Mouse (Mus musculus): ENCODE results near the gene Zfp598. TPM values are rescaled to one million over a fixed set of nuclear protein-coding genes. Genes with fewer than 3 reads are reported as not detected.
"Not testable (repeated sequence)": the region's sequence is repeated elsewhere in the genome, so short reads cannot be mapped to it uniquely, and the experiment has no call there.

The Zfp598 gene
- total RNA-seq, 2 experiments from 2014 or later: 18.0 to 21.0 TPM

- no peak for DNase-seq
Measured at GRCm38 (mm10) chr17:24646381-24646780, 23.1 kb upstream of the Zfp598 start.

GRCm38 (mm10) chr17:24647493-24647892, 22.0 kb upstream of the Zfp598 start:
- no peak for DNase-seq

GRCm38 (mm10) chr17:24648731-24649377, 20.6 kb upstream of the Zfp598 start:
- no peak for DNase-seq

- peak; percentile 48 for DNase-seq
Measured at GRCm38 (mm10) chr17:24649581-24650069, 19.9 kb upstream of the Zfp598 start.

- DNase-seq: peak; percentile 65
Measured at GRCm38 (mm10) chr17:24650070-24650616, 19.3 kb upstream of the Zfp598 start, which contains the start of gene Slc9a3r2. Gene Slc9a3r2, minus strand, starts transcription at chr17:24650327.

- no peak for DNase-seq
Measured at GRCm38 (mm10) chr17:24650766-24651165, 18.7 kb upstream of the Zfp598 start.

- DNase-seq: no peak
Measured at GRCm38 (mm10) chr17:24651835-24652234, 17.7 kb upstream of the Zfp598 start.

- peak; percentile 79 for DNase-seq
Measured at GRCm38 (mm10) chr17:24653967-24654710, 15.3 kb upstream of the Zfp598 start.

GRCm38 (mm10) chr17:24654969-24655368, 14.5 kb upstream of the Zfp598 start:
- DNase-seq: no peak

- no peak for DNase-seq
Measured at GRCm38 (mm10) chr17:24658017-24658758, 11.3 kb upstream of the Zfp598 start, which contains the start of gene Npw. Gene Npw, minus strand, starts transcription at chr17:24658457.

- DNase-seq: not testable (repeated sequence)
Measured at GRCm38 (mm10) chr17:24667011-24667410, 2.5 kb upstream of the Zfp598 start.

GRCm38 (mm10) chr17:24667416-24667815, 2.1 kb upstream of the Zfp598 start:
- DNase-seq: no peak

- not testable (repeated sequence) for DNase-seq
Measured at GRCm38 (mm10) chr17:24669214-24669544, 308 bp upstream of the Zfp598 start.

- DNase-seq: no peak
Measured at GRCm38 (mm10) chr17:24670246-24670844, 858 bp downstream of the Zfp598 start.

- DNase-seq: no peak
Measured at GRCm38 (mm10) chr17:24671346-24671745, 1.9 kb downstream of the Zfp598 start.

- DNase-seq: no peak
Measured at GRCm38 (mm10) chr17:24672141-24672540, 2.7 kb downstream of the Zfp598 start.

- DNase-seq: no peak
Measured at GRCm38 (mm10) chr17:24674277-24674676, 4.8 kb downstream of the Zfp598 start.

GRCm38 (mm10) chr17:24676187-24676586, 6.7 kb downstream of the Zfp598 start:
- DNase-seq: peak; percentile 74

- DNase-seq: no peak
Measured at GRCm38 (mm10) chr17:24676877-24677276, 7.4 kb downstream of the Zfp598 start.

GRCm38 (mm10) chr17:24677500-24678080, 8.1 kb downstream of the Zfp598 start:
- no peak for DNase-seq

- DNase-seq: peak; percentile 37
Measured at GRCm38 (mm10) chr17:24686514-24686913, 17.0 kb downstream of the Zfp598 start.

- peak; percentile 39 for DNase-seq
Measured at GRCm38 (mm10) chr17:24687146-24687595, 17.7 kb downstream of the Zfp598 start.

Data from gastrocnemius, postnatal 10 days (tissue).